Mouse (Mus musculus): ENCODE measurements around the gene Gm21992. TPM values are rescaled to one million over a fixed set of nuclear protein-coding genes. Genes with fewer than 3 reads are reported as not detected.
"Not testable (repeated sequence)": the region's sequence is repeated elsewhere in the genome, so short reads cannot be mapped to it uniquely, and the experiment has no call there.

The Gm21992 gene
- polyA plus RNA-seq, 1 experiment = 32.0 TPM

GRCm38 (mm10) chr19:4782891-4783290 is 28.5 kb downstream of the Gm21992 start:
- peak; percentile 37 for DNase-seq
- H3K4me1 ChIP-seq (ENCODE audit: control insufficient read depth, insufficient read depth, low read length) = no peaks in the 10 kb centered on the region; the same call in 1 of the 2 replicates
- no peak for TF ChIP-seq POLR2A (IDR thresholded peaks at IDR 0.05; ENCODE audit: low read depth, low read length)
- TF ChIP-seq CTCF (conservative IDR thresholded peaks at IDR 0.05; ENCODE audit: insufficient read depth, insufficient read length, low read depth, low read length) = no peak
- peaks cover 10% of the 10 kb centered on the region for H3K36me3 ChIP-seq (ENCODE audit: control insufficient read depth, insufficient read depth, low read length)
- H3K4me3 ChIP-seq (ENCODE audit: insufficient read depth, low read depth, low read length) = no peak overlapping the region
- H3K27me3 ChIP-seq (replicated peaks; ENCODE audit: control insufficient read depth, insufficient read depth, low read length) = no peaks in the 10 kb centered on the region
- WGBS = 68% methylated on average over 2 of the region's 2 CpGs
- peak overlapping the region; percentile 9; the same call in 1 of the 2 replicates for H3K27ac ChIP-seq (ENCODE audit: insufficient read depth, low read depth, low read length)

- Histone ChIP-seq H3K27me3 (replicated peaks; ENCODE audit: control insufficient read depth, insufficient read depth, low read length) (no peaks in the 10 kb centered on the region), H3K27ac (ENCODE audit: insufficient read depth, low read depth, low read length) (no peak overlapping the region), H3K36me3 (ENCODE audit: control insufficient read depth, insufficient read depth, low read length) (peaks cover 8% of the 10 kb centered on the region), H3K4me1 (ENCODE audit: control insufficient read depth, insufficient read depth, low read length) (no peaks in the 10 kb centered on the region; the same call in 1 of the 2 replicates), H3K4me3 (ENCODE audit: insufficient read depth, low read depth, low read length) (no peak overlapping the region)
- DNase-seq = no peak
- TF ChIP-seq POLR2A (IDR thresholded peaks at IDR 0.05; ENCODE audit: low read depth, low read length) (no peak), CTCF (conservative IDR thresholded peaks at IDR 0.05; ENCODE audit: insufficient read depth, insufficient read length, low read depth, low read length) (no peak)
- WGBS = 80% methylated on average over 3 of the region's 3 CpGs
Observed at GRCm38 (mm10) chr19:4772785-4773184, 38.6 kb downstream of the Gm21992 start.

GRCm38 (mm10) chr19:4767507-4768148 is 43.8 kb downstream of the Gm21992 start:
- no peak for TF ChIP-seq CTCF (conservative IDR thresholded peaks at IDR 0.05; ENCODE audit: insufficient read depth, insufficient read length, low read depth, low read length)
- TF ChIP-seq POLR2A (IDR thresholded peaks at IDR 0.05; ENCODE audit: low read depth, low read length) = no peak
- DNase-seq = peak; percentile 64
- no peaks in the 10 kb centered on the region for H3K27me3 ChIP-seq (replicated peaks; ENCODE audit: control insufficient read depth, insufficient read depth, low read length)
- H3K4me1 ChIP-seq (ENCODE audit: control insufficient read depth, insufficient read depth, low read length) = peaks cover 5% of the 10 kb centered on the region; the same call in 1 of the 2 replicates
- peaks cover 10% of the 10 kb centered on the region for H3K36me3 ChIP-seq (ENCODE audit: control insufficient read depth, insufficient read depth, low read length)
- H3K27ac ChIP-seq (ENCODE audit: insufficient read depth, low read depth, low read length) = peak overlapping the region; percentile 25; the same call in 1 of the 2 replicates
- 57% methylated on average over 11 of the region's 12 CpGs for WGBS
- no peak overlapping the region for H3K4me3 ChIP-seq (ENCODE audit: insufficient read depth, low read depth, low read length)

- Histone ChIP-seq H3K27me3 (replicated peaks; ENCODE audit: control insufficient read depth, insufficient read depth, low read length) (no peaks in the 10 kb centered on the region), H3K4me3 (ENCODE audit: insufficient read depth, low read depth, low read length) (no peak overlapping the region), H3K27ac (ENCODE audit: insufficient read depth, low read depth, low read length) (no peak overlapping the region), H3K4me1 (ENCODE audit: control insufficient read depth, insufficient read depth, low read length) (peaks cover 5% of the 10 kb centered on the region; the same call in 1 of the 2 replicates), H3K36me3 (ENCODE audit: control insufficient read depth, insufficient read depth, low read length) (peaks cover 5% of the 10 kb centered on the region)
- 25% methylated on average over 1 of the region's 1 CpGs for WGBS
- peak; percentile 63 for DNase-seq
- no peak for TF ChIP-seq POLR2A (IDR thresholded peaks at IDR 0.05; ENCODE audit: low read depth, low read length)
- TF ChIP-seq CTCF (conservative IDR thresholded peaks at IDR 0.05; ENCODE audit: insufficient read depth, insufficient read length, low read depth, low read length) = peak; percentile 52
Observed at GRCm38 (mm10) chr19:4762876-4763275, 48.5 kb downstream of the Gm21992 start.

GRCm38 (mm10) chr19:4760544-4760943 is 50.9 kb downstream of the Gm21992 start:
- not testable (repeated sequence) for H3K36me3 ChIP-seq (ENCODE audit: control insufficient read depth, insufficient read depth, low read length)

GRCm38 (mm10) chr19:4756921-4757320 is 54.5 kb downstream of the Gm21992 start:
- WGBS = 2% methylated on average over 9 of the region's 9 CpGs
- Histone ChIP-seq H3K4me3 (ENCODE audit: insufficient read depth, low read depth, low read length) (peak overlapping the region; percentile 83), H3K27me3 (replicated peaks; ENCODE audit: control insufficient read depth, insufficient read depth, low read length) (no peaks in the 10 kb centered on the region), H3K27ac (ENCODE audit: insufficient read depth, low read depth, low read length) (peak overlapping the region; percentile 35), H3K4me1 (ENCODE audit: control insufficient read depth, insufficient read depth, low read length) (peaks cover 4% of the 10 kb centered on the region; the same call in 1 of the 2 replicates), H3K36me3 (ENCODE audit: control insufficient read depth, insufficient read depth, low read length) (no peaks in the 10 kb centered on the region; the same call in 1 of the 2 replicates)
- TF ChIP-seq POLR2A (IDR thresholded peaks at IDR 0.05; ENCODE audit: low read depth, low read length) (no peak), CTCF (conservative IDR thresholded peaks at IDR 0.05; ENCODE audit: insufficient read depth, insufficient read length, low read depth, low read length) (no peak)
- no peak for DNase-seq

More at GRCm38 (mm10) chr19:4760544-4760943, 50.9 kb downstream of the Gm21992 start:
- not testable (repeated sequence) for H3K27me3 ChIP-seq (replicated peaks; ENCODE audit: control insufficient read depth, insufficient read depth, low read length); H3K4me1 ChIP-seq (ENCODE audit: control insufficient read depth, insufficient read depth, low read length); H3K4me3 ChIP-seq (ENCODE audit: insufficient read depth, low read depth, low read length); DNase-seq; H3K27ac ChIP-seq (ENCODE audit: insufficient read depth, low read depth, low read length)
- 79% methylated on average over 8 of the region's 8 CpGs for WGBS

GRCm38 (mm10) chr19:4756193-4756911 is 55.1 kb downstream of the Gm21992 start, which contains the start of gene Rbm4b:
Gene Rbm4b, plus strand, starts transcription at chr19:4756497.
- peak within 1 kb of the TSS; percentile 86 for H3K27ac ChIP-seq (ENCODE audit: insufficient read depth, low read depth, low read length)
- H3K4me1 ChIP-seq (ENCODE audit: control insufficient read depth, insufficient read depth, low read length) = peaks cover 4% of the 10 kb centered on the region; the same call in 1 of the 2 replicates
- no peaks in the 10 kb centered on the region; the same call in 1 of the 2 replicates for H3K36me3 ChIP-seq (ENCODE audit: control insufficient read depth, insufficient read depth, low read length)
- H3K27me3 ChIP-seq (replicated peaks; ENCODE audit: control insufficient read depth, insufficient read depth, low read length) = no peaks in the 10 kb centered on the region
- under 1% methylated on average over 65 of the region's 65 CpGs for WGBS
- peak; percentile 98 for DNase-seq
- no peak for TF ChIP-seq CTCF (conservative IDR thresholded peaks at IDR 0.05; ENCODE audit: insufficient read depth, insufficient read length, low read depth, low read length)
- peak; percentile 5 for TF ChIP-seq POLR2A (IDR thresholded peaks at IDR 0.05; ENCODE audit: low read depth, low read length)
- peak within 1 kb of the TSS; percentile 83 for H3K4me3 ChIP-seq (ENCODE audit: insufficient read depth, low read depth, low read length)

Data from kidney, adult 2 months (tissue).